Mouse (Mus musculus) G1E (cell line): ENCODE measurements around the gene Defb20. TPM values are rescaled to one million over a fixed set of nuclear protein-coding genes. Genes with fewer than 3 reads are reported as not detected.

Experiments used
- ATAC-seq: 2 replicates; pipeline ENCODE4 v1.8.0; 2016; ENCODE audit warnings: mild to moderate bottlenecking; ENCODE audit not compliant: insufficient number of reproducible peaks, poor library complexity, low FRiP score, severe bottlenecking; ENCODE audit errors: extremely low read depth
- DNase-seq: peaks from one replicate; pipeline ENCODE4 v3.0.0; 2012; ENCODE audit warnings: low spot score
- H3K27me3 ChIP-seq: 2 replicates; pipeline ENCODE4 v1.6.1; 2012; ENCODE audit warnings: mild to moderate bottlenecking, low read length, inconsistent platforms; ENCODE audit not compliant: insufficient read depth
- H3K36me3 ChIP-seq: replicated peaks from 2 replicates; pipeline ENCODE3; 2012; ENCODE audit warnings: mild to moderate bottlenecking, inconsistent platforms
- H3K4me1 ChIP-seq: 2 replicates; pipeline ENCODE4 v1.6.1; 2012; ENCODE audit warnings: low read depth, low read length, inconsistent platforms, mixed read lengths; ENCODE audit not compliant: insufficient read depth
- H3K4me3 ChIP-seq: 2 replicates; pipeline ENCODE4 v1.5.1; 2012; ENCODE audit warnings: low read depth, mild to moderate bottlenecking, inconsistent platforms, low read length, moderate library complexity, mixed read lengths
- H3K9me3 ChIP-seq: replicated peaks from 2 replicates; pipeline ENCODE4 v1.6.1; 2012; ENCODE audit warnings: inconsistent platforms
- CTCF ChIP-seq: IDR thresholded peaks from 2 replicates; pipeline ENCODE4 v1.5.1; 2012; ENCODE audit warnings: low read depth, low read length, inconsistent platforms, mixed read lengths
- GATA1 ChIP-seq: IDR thresholded peaks from 2 replicates; pipeline ENCODE4 v1.6.1; 2012; ENCODE audit warnings: borderline replicate concordance, low read length, inconsistent platforms, mixed read lengths
- GATA2 ChIP-seq: IDR thresholded peaks from 2 replicates; pipeline ENCODE4 v1.6.1; 2012; ENCODE audit warnings: low read depth, low read length, inconsistent platforms, borderline replicate concordance
- POLR2AphosphoS5 ChIP-seq: IDR thresholded peaks from 2 replicates; pipeline ENCODE4 v1.6.1; 2012; ENCODE audit warnings: low read depth, low read length, inconsistent platforms; ENCODE audit not compliant: insufficient replicate concordance
- TAL1 ChIP-seq: conservative IDR thresholded peaks from 2 replicates; pipeline ENCODE4 v1.6.1; 2012; ENCODE audit warnings: low read depth, low read length, inconsistent platforms, mixed read lengths
- polyA plus RNA-seq: library from polyadenylated mRNA; stranded (reverse); fragments of >175 nt; gene quantifications from 2 replicates; pipeline ENCODE4 v1.2.3, GENCODE M21; 2012
- total RNA-seq, 2 experiments: library from RNA; stranded (forward) in 1 of 2; stranded (reverse) in 1 of 2; fragments of 200-1000 nt in 1 of 2; fragments of >200 nt in 1 of 2; fragmentation: Nextera tagmentation in 1 of 2; gene quantifications; 2 replicates each; pipeline ENCODE4 v1.2.3; 2014 to 2017

Gene Defb20
- total and polyA plus RNA-seq, 3 experiments = 0.22 TPM; not detected in 2

- H3K9me3 ChIP-seq = no peaks in the 10 kb centered on the region
- no peak for DNase-seq
- no peaks in the 10 kb centered on the region for H3K4me1 ChIP-seq
- peaks cover 20% of the 10 kb centered on the region for H3K27me3 ChIP-seq
- H3K36me3 ChIP-seq = no peaks in the 10 kb centered on the region
- no peak overlapping the region for H3K4me3 ChIP-seq
- ATAC-seq = no peak
- TF ChIP-seq TAL1 = no peak
- no peak for TF ChIP-seq GATA2
- TF ChIP-seq POLR2AphosphoS5 = no peak
Observed at GRCm38 (mm10) chr2:152459241-152459640, 17.6 kb upstream of the Defb20 start.

GRCm38 (mm10) chr2:152464570-152465150 is 12.2 kb upstream of the Defb20 start, which contains the start of gene Defb23:
Defb23 (minus strand) TSS chr2:152464620.
- no peaks in the 10 kb centered on the region for H3K36me3 ChIP-seq
- TF ChIP-seq POLR2AphosphoS5 (no peak), GATA2 (no peak), TAL1 (no peak), GATA1 (no peak), CTCF (no peak)
- H3K4me1 ChIP-seq = no peaks in the 10 kb centered on the region
- no peak within 1 kb of the TSS for H3K4me3 ChIP-seq
- H3K27me3 ChIP-seq = peaks cover 7% of the 10 kb centered on the region; the same call in 1 of the 2 replicates
- no peak for DNase-seq
- no peak for ATAC-seq
- H3K9me3 ChIP-seq = no peaks in the 10 kb centered on the region

GRCm38 (mm10) chr2:152470973-152471372 is 5.9 kb upstream of the Defb20 start:
- no peak for TF ChIP-seq TAL1
- peak; percentile 44; the same call in 1 of the 2 replicates for TF ChIP-seq CTCF
- no peak for TF ChIP-seq GATA1
- TF ChIP-seq GATA2 = no peak
- ATAC-seq (no peak), DNase-seq (no peak)
- Histone ChIP-seq H3K9me3 (no peaks in the 10 kb centered on the region), H3K4me3 (no peak overlapping the region), H3K36me3 (no peaks in the 10 kb centered on the region), H3K4me1 (no peaks in the 10 kb centered on the region), H3K27me3 (peaks cover 13% of the 10 kb centered on the region)

DNA sequence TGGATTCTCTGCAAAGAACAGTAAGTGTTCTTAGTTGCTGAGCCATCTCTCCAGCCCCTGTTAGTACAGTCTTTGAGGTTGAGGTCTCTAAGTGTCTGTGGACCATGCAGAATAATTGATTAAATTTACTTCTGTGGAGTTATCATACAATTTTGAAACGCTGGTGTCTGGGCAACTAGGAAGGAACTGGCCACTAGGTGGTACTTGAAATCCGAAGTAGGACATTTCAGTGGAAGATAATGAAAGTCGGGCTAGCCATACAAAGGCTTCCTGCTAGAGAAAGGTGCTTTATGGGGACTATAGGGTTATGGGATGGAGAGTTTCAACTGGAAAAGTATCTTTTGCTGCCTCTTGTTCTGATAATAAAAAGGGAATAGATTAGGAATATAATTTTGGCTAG is 4.4 kb upstream of the Defb20 start:
- H3K36me3 ChIP-seq = no peaks in the 10 kb centered on the region
- TF ChIP-seq GATA1 = no peak
- TF ChIP-seq TAL1 = no peak
- TF ChIP-seq GATA2 = no peak
- no peak for TF ChIP-seq POLR2AphosphoS5
- no peak for TF ChIP-seq CTCF
- H3K4me1 ChIP-seq = no peaks in the 10 kb centered on the region
- H3K9me3 ChIP-seq = no peaks in the 10 kb centered on the region
- DNase-seq = no peak
- ATAC-seq = no peak
- no peak overlapping the region for H3K4me3 ChIP-seq
- peaks cover 13% of the 10 kb centered on the region for H3K27me3 ChIP-seq

DNA sequence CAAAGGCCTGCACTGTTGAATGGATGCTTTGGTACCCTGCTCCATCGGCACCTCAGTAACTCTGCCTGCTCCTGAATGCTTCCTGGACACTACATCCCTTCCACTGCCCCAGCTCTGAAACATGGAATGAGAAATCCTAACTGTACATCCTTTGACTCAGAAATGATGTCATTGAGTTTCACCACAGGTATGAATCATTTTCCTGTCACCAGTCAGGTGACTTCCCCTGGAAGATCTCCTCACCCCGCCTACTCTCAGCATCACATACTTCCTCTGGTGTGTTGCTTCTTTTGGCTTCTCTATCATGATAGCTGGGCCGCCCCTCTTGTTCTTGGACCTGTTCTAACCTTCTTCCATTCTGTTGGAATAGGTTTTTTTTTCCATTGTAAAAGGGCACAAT is 4.0 kb downstream of the Defb20 start:
- ATAC-seq = no peak

DNA sequence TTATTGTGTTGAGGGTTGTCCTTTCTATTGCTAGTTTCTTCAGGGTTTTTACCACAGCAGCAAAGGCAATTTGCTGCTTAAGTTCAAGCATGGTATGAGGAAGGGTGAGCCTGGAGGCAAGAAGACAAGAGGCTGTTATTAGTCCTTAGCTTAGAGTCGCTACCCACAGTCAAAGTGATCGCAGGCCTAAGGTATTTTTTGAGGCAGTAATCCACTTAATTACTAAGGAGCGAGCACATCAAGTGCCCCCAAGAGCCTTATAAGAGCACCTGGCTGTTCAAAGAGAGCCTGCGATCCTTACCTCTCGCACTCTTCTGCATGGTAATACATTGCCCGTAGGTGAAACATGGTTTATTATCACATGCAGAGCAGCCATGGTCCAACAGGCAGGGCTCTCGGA is 4.9 kb downstream of the Defb20 start:
- no peaks in the 10 kb centered on the region for H3K36me3 ChIP-seq
- ATAC-seq (no peak), DNase-seq (no peak)
- peaks cover 16% of the 10 kb centered on the region for H3K27me3 ChIP-seq
- TF ChIP-seq GATA1 (no peak), TAL1 (no peak), GATA2 (no peak)
- H3K4me1 ChIP-seq = no peaks in the 10 kb centered on the region
- no peak overlapping the region for H3K4me3 ChIP-seq
- H3K9me3 ChIP-seq = no peaks in the 10 kb centered on the region

More for the DNA sequence above, 4.0 kb downstream of the Defb20 start:
- H3K4me1 ChIP-seq = no peaks in the 10 kb centered on the region
- TF ChIP-seq TAL1 = no peak
- no peak for TF ChIP-seq POLR2AphosphoS5
- no peak for TF ChIP-seq CTCF
- TF ChIP-seq GATA1 = no peak
- no peak for TF ChIP-seq GATA2
- H3K9me3 ChIP-seq = no peaks in the 10 kb centered on the region
- no peak overlapping the region for H3K4me3 ChIP-seq
- peaks cover 16% of the 10 kb centered on the region for H3K27me3 ChIP-seq
- no peak for DNase-seq
- H3K36me3 ChIP-seq = no peaks in the 10 kb centered on the region

DNA sequence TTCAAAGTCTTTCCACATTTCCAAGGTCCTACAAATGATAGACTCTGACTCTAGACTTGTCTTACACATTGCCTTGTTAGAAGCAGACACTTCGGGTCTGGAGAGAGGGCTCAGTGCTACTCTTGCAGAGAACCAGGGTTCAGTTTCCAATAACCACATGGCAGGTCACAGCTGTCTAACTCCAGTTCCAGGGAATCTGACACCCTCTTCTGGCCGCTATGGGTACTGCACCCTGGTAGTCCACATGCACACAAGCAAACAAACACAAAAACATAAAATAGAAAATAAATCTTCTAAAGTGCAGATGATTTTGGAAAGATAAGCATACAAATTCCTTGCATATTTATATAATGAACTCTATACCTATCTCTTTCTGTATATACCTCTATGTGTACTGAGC is 10.2 kb downstream of the Defb20 start:
- Histone ChIP-seq H3K9me3 (peaks cover 3% of the 10 kb centered on the region; the same call in 1 of the 2 replicates), H3K4me1 (no peaks in the 10 kb centered on the region), H3K36me3 (no peaks in the 10 kb centered on the region), H3K4me3 (no peak overlapping the region), H3K27me3 (peaks cover 15% of the 10 kb centered on the region)
- no peak for DNase-seq
- ATAC-seq = no peak
- TF ChIP-seq POLR2AphosphoS5 = no peak
- peak; percentile 33; the same call in 1 of the 2 replicates for TF ChIP-seq CTCF
- TF ChIP-seq GATA1 = no peak
- no peak for TF ChIP-seq TAL1
- no peak for TF ChIP-seq GATA2
